Mouse (Mus musculus) fibroblast of lung, adult 2 months (primary cell): ENCODE data around the gene Eid1.

Experiments
- DNase-seq: peaks from one replicate; pipeline ENCODE4 v3.0.0-alpha.2; 2011; ENCODE audit warnings: low read depth

Eid1 gene

GRCm38 (mm10) chr2:125672957-125673631, at the start of gene Eid1:
Gene Eid1, plus strand, starts transcription at chr2:125673095.
- DNase-seq: no peak

DNA sequence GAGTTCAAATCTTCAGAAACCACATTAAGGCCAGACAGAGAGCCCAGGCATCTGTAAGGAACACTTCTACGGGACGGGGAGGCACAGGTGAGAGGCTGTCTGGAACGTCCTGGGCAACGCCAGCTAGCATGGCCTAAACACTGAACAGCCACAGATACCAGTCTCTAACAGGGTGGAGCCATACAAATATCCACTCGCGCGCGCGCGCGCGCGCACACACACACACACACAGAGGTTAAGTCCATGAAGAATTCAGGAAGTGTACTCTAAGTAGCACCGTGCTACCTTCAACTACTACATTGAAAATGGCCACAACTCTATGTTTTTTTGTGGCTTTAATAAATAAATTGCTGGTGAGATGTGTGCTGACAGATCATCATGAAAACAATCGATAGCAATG, 49.7 kb upstream of the Eid1 start:
- no peak for DNase-seq

DNA sequence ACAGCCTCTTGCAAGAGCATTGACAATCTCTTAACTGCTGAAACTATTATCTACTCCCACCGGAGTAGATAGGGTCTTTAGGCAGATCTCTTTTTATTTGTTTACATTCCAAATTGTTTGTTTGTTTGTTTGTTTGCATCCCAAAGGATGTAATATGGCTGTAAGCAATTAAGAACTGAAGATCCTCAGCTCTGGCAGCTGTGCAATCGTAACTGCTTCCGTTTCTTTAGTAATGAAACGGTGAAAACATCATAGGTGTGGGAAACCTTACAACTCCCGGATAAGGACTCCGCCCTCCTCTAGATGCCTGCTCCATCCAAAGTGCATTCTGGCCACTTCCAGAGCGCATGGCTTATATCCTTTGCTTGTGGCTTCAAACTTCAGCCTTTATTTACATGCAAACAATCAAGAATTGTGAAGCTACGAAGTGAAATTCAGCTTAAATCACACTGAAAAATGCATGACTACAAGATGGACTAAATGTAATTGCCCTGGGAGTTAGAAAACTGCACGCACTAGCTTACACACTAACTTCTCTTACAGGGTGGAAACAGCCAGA, 48.7 kb upstream of the Eid1 start:
- no peak for DNase-seq

- peak; percentile 94 for DNase-seq
These were observed 48.0 kb upstream of the Eid1 start, which contains the start of gene Cep152 for GRCm38 (mm10) chr2:125624837-125625351. Gene Cep152, minus strand, starts transcription at chr2:125625113.

- no peak for DNase-seq
These were observed 46.4 kb upstream of the Eid1 start for GRCm38 (mm10) chr2:125626536-125626935.

GRCm38 (mm10) chr2:125628487-125628886, 44.4 kb upstream of the Eid1 start:
- no peak for DNase-seq

DNA sequence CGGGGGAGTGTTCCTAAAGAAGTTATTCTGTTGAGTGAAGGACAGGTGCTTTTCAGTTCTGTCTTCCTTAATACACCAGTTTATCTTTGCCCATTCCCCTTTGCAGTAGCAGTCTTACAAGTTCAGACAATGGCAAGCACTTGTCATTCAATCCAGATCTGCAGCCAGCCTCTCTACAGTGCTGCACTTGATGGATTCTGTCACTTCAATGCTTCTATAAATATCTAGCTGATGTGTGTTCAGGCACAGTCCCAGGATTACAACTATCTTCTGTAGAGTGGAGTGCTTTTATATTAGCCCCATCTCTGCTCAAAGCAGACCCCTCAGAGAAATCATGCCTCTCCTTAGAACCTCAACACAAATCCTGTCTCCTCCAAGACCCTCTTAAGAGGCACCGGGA, 42.9 kb upstream of the Eid1 start:
- DNase-seq: no peak

GRCm38 (mm10) chr2:125637331-125637730, 35.6 kb upstream of the Eid1 start:
- no peak for DNase-seq

DNA sequence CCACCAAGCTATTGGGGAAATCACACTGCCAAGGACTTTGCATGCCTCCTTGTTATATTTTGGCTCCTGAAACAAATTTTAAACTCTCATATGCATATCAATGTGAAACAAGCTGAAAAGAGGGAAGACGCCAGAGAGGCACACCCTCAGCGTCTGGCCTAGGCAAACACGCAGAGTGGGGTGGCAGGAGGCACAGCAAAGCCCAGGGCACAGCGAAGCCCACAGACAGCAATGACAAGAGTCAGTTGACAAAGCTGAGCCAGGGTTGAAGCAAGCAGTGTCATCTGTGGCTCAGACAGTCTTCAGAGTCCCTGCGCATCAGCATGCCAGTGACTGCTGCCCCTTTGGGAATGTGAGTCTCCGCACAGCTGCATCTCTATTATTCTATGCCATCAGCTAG, 28.0 kb upstream of the Eid1 start:
- DNase-seq: no peak

DNA sequence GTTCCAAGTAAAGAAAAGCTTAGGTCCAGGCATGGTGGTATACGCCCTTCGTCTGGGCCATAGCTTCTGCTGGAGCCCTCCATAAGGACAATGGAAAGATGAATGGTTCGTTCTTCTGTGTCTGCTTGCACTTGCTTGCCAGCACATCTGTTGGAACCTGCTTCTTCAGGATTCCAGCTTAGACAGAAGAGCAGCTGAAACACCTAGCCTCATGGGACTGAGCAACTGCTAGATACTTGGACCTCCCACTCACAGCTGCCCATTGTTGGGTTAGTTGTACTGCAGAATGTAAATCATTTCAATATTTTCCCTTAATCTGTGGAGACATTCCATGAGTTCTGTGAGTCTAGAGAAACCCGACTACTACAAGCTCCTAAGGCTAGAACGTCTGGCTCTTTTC, 22.9 kb upstream of the Eid1 start:
- DNase-seq: no peak

- DNase-seq: no peak
These were observed 22.0 kb upstream of the Eid1 start for GRCm38 (mm10) chr2:125650742-125651352.

- no peak for DNase-seq
These were observed 21.3 kb upstream of the Eid1 start for GRCm38 (mm10) chr2:125651563-125651962.

GRCm38 (mm10) chr2:125653286-125653685, 19.6 kb upstream of the Eid1 start:
- DNase-seq: no peak

- DNase-seq: no peak
These were observed 17.5 kb upstream of the Eid1 start for GRCm38 (mm10) chr2:125655391-125655790.

DNA sequence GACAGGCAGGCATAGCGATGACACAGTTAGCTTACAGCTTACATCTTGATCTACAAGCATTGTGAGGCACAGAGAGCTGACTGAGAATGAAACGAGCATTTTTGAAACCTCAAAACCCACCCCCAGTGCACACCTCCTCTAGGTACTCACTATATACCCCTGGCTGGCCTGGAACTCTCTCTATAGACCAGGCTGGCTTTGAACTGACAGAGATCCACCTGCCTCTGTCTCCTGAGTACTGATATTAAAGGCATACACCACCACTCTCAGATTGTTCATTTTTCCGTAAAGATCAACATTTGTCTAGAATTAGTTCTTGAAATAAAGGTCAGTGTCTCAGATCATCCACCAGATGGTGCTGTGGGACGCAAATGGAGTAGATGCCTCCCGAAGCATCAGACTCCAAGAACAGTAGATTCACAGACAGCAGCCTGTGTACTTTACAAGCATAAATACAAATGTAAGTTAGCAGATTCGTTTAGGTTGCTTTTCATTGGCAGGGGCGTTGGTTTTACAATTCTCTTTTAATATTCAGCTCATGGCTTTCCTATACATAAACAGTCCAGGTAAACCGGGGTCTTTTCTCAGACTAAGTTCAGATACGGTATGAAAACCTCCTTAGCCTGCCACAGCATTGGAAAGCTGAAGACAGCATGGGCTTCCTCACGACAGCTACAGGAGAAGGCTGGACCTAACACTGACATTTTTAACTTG, 12.9 kb upstream of the Eid1 start:
- no peak for DNase-seq

- DNase-seq: no peak
These were observed 12.3 kb upstream of the Eid1 start for GRCm38 (mm10) chr2:125660537-125661130.

GRCm38 (mm10) chr2:125661156-125661555, 11.7 kb upstream of the Eid1 start:
- DNase-seq: no peak

GRCm38 (mm10) chr2:125662517-125662916, 10.4 kb upstream of the Eid1 start:
- DNase-seq: no peak

DNA sequence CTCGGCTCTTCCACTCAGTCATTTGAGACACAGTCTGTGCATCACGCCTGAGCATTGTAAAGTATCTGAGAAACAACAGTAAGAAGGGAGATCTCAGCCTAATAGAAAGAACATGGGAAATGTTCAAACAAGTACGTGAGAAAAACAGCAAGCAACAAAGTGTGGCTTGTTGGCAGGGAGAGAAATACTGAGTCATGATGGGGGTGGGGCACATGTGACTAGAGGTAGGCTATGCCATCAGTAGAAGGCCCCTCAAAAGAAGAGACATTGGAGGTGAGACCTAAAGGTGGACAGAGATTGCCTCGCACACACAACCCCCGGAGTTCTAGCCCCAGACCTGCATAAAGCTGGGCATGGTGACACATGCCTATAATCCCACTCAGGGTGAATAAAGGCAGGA, 7.7 kb upstream of the Eid1 start:
- no peak for DNase-seq

DNA sequence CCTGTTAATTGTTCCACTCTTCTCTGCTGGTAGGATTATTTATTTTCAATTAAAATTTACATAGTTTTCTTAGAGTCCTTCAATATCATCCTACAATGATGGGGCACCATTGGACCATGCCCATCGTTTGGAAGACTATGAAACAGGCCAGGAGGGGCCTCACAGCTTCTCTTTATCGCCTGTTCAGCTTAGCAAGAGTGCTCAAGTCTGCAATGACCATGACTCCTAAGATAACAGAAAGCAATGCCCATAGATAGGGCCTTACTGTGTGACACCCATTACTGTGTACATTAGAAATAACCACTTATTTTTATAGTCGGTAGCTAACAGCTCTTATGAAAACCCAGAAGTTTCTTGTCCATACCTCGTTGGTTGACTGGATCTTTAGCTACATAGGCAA, 7.0 kb upstream of the Eid1 start:
- DNase-seq: no peak

DNA sequence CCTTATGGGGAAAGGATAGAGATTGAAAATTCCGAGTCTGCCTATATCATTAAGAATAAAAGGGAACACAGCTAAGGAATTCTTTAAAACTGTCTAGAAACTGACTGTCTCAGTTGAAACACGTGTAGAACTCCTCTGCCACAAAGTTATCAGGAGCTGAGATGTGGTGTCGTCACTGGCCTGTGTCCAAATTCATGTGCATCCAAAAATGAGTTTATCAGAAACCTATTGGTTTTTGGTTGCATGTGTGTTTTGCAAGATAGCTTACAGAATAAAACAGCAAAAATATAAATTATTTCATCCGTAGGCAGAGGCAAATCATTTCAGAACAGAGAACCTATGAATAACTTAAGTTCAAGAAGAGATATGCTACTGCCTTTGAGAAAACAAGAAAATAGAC, 6.2 kb upstream of the Eid1 start:
- no peak for DNase-seq

DNA sequence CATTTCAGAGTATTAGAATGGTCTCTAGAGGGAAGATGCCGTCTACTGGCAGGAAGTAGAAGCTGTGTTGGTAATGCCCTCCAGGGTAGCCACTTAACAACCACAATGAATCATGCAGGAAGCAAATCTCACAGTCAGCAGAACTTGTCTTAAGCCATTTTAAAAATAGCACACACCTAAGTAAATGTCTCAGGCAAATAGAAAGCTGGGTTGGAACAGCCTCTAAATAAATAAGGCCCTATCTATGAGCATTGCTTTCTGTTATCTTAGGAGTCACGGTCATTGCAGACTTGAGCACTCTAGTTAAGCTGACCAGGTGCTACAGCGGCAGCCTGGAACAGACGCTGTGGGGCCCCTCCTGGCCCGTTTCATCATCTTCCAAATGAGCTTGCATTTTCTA, 5.7 kb upstream of the Eid1 start:
- no peak for DNase-seq
